Mouse (Mus musculus) lung, postnatal 4 days (tissue): ENCODE measurements around the gene Asphd2.

Experiments
- DNase-seq, 2 experiments: peaks; one replicate each; pipeline ENCODE4 v3.0.0; 2021

Asphd2 gene

GRCm38 (mm10) chr5:112391002-112391401, 3.7 kb downstream of the Asphd2 start:
- no peak for DNase-seq

- no peak for DNase-seq
These were observed 5.3 kb downstream of the Asphd2 start for GRCm38 (mm10) chr5:112389352-112389751.

- DNase-seq = no peak
These were observed 8.7 kb downstream of the Asphd2 start for GRCm38 (mm10) chr5:112385973-112386372.

- DNase-seq = no peak
These were observed 9.7 kb downstream of the Asphd2 start for GRCm38 (mm10) chr5:112384805-112385472.

GRCm38 (mm10) chr5:112382641-112383330, 11.9 kb downstream of the Asphd2 start:
- peak; percentile 53 to 73 for DNase-seq

- DNase-seq = no peak
These were observed 12.6 kb downstream of the Asphd2 start for GRCm38 (mm10) chr5:112382042-112382441.

- no peak for DNase-seq
These were observed 13.5 kb downstream of the Asphd2 start for GRCm38 (mm10) chr5:112381154-112381553.

GRCm38 (mm10) chr5:112378716-112379115, 15.9 kb downstream of the Asphd2 start:
- no peak for DNase-seq

GRCm38 (mm10) chr5:112377380-112377779, 17.3 kb downstream of the Asphd2 start:
- no peak for DNase-seq

- DNase-seq = no peak
These were observed 18.6 kb downstream of the Asphd2 start for GRCm38 (mm10) chr5:112376111-112376510.

- DNase-seq = no peak
These were observed 22.7 kb downstream of the Asphd2 start for GRCm38 (mm10) chr5:112371933-112372332.

- no peak for DNase-seq
These were observed 24.3 kb downstream of the Asphd2 start for GRCm38 (mm10) chr5:112370236-112370813.

- no peak for DNase-seq
These were observed 25.3 kb downstream of the Asphd2 start for GRCm38 (mm10) chr5:112369326-112369725.

GRCm38 (mm10) chr5:112368666-112369065, 26.0 kb downstream of the Asphd2 start:
- DNase-seq = no peak

GRCm38 (mm10) chr5:112367929-112368328, 26.7 kb downstream of the Asphd2 start:
- DNase-seq = no peak

GRCm38 (mm10) chr5:112367338-112367737, 27.3 kb downstream of the Asphd2 start:
- no peak for DNase-seq

- DNase-seq = no peak
These were observed 27.8 kb downstream of the Asphd2 start for GRCm38 (mm10) chr5:112366879-112367278.

GRCm38 (mm10) chr5:112364184-112364797, 30.4 kb downstream of the Asphd2 start:
- no peak for DNase-seq

GRCm38 (mm10) chr5:112360077-112360476, 34.6 kb downstream of the Asphd2 start:
- no peak for DNase-seq

GRCm38 (mm10) chr5:112359520-112359919, 35.1 kb downstream of the Asphd2 start:
- DNase-seq = no peak

- peak; percentile 33 to 64 for DNase-seq
These were observed 38.3 kb downstream of the Asphd2 start for GRCm38 (mm10) chr5:112356322-112356721.

GRCm38 (mm10) chr5:112355910-112356309, 38.8 kb downstream of the Asphd2 start, which contains the start of gene Gm6583:
Gene Gm6583, minus strand, starts transcription at chr5:112356033.
- DNase-seq = no peak

- peak in 1 of 2 experiments; percentile 22 for DNase-seq
These were observed 39.2 kb downstream of the Asphd2 start for GRCm38 (mm10) chr5:112355493-112355892.

- DNase-seq = no peak
These were observed 45.5 kb downstream of the Asphd2 start for GRCm38 (mm10) chr5:112349169-112349568.
